Mouse (Mus musculus): ENCODE measurements around the gene Rpl19. TPM values are rescaled to one million over a fixed set of nuclear protein-coding genes. Genes with fewer than 3 reads are reported as not detected.

Rpl19 gene
- 1,192 and 1,195 TPM in 2 replicates for polyA plus RNA-seq (2016; fragmentation: Nextera tagmentation; extraction: Ambion mirVana)

- WGBS: under 1% methylated on average over 69 of the region's 69 CpGs
- Histone ChIP-seq H3K27me3 (ENCODE audit: poor library complexity, severe bottlenecking) (peaks cover 2% of the 10 kb centered on the region), H3K4me1 (peaks cover 42% of the 10 kb centered on the region), H3K36me3 (replicated peaks) (peaks cover 37% of the 10 kb centered on the region), H3K4me3 (peak within 1 kb of the TSS; percentile 100), H3K27ac (peak within 1 kb of the TSS; percentile 99), H3K9me3 (no peaks in the 10 kb centered on the region)
- peak; percentile 93 for DNase-seq (ENCODE audit: extremely low spot score, low spot score)
Measured at GRCm38 (mm10) chr11:98026570-98027296, at the start of gene Rpl19. TSS of gene Rpl19 (plus strand) at chr11:98026710.

DNA sequence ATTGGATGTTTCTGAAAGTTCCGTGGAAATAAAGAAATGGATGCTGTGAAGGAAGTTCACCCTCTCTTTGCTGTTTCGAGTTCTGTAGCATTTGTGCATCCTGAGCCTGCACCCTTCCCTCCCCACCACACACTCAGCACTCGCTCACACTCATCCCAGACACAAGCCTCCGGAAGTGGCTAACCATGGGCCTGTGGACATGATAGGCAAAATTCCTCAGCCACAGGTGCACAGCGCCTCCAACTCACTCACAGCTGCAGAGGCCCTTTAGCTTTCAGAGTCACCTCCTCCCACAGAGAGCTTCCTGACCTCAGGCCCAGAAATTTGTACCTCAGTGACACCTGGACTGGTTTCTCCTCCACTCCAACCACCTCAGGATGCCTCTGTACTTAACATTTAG is 48.7 kb upstream of the Rpl19 start:
- DNase-seq (ENCODE audit: extremely low spot score, low spot score): no peak
- WGBS: 83% methylated on average over 5 of the region's 5 CpGs
- Histone ChIP-seq H3K9me3 (no peaks in the 10 kb centered on the region), H3K4me3 (no peak overlapping the region), H3K27me3 (ENCODE audit: poor library complexity, severe bottlenecking) (peaks cover 16% of the 10 kb centered on the region; the same call in 1 of the 2 replicates), H3K27ac (no peak overlapping the region), H3K36me3 (replicated peaks) (no peaks in the 10 kb centered on the region), H3K4me1 (peaks cover 28% of the 10 kb centered on the region)

GRCm38 (mm10) chr11:97978392-97978791 is 48.1 kb upstream of the Rpl19 start:
- H3K27ac ChIP-seq: no peak overlapping the region
- WGBS: 90% methylated on average over 13 of the region's 13 CpGs
- no peaks in the 10 kb centered on the region for H3K9me3 ChIP-seq
- peaks cover 28% of the 10 kb centered on the region for H3K4me1 ChIP-seq
- H3K36me3 ChIP-seq (replicated peaks): no peaks in the 10 kb centered on the region
- DNase-seq (ENCODE audit: extremely low spot score, low spot score): no peak
- H3K4me3 ChIP-seq: no peak overlapping the region
- peaks cover 22% of the 10 kb centered on the region for H3K27me3 ChIP-seq (ENCODE audit: poor library complexity, severe bottlenecking)

GRCm38 (mm10) chr11:97979824-97980495 is 46.5 kb upstream of the Rpl19 start:
- 73% methylated on average over 10 of the region's 10 CpGs for WGBS
- Histone ChIP-seq H3K27me3 (ENCODE audit: poor library complexity, severe bottlenecking) (peaks cover 37% of the 10 kb centered on the region), H3K9me3 (no peaks in the 10 kb centered on the region), H3K4me1 (peaks cover 25% of the 10 kb centered on the region), H3K4me3 (no peak overlapping the region), H3K27ac (0 out of 2 replicates have a peak overlapping the region, but pooled peaks have one; percentile 48), H3K36me3 (replicated peaks) (no peaks in the 10 kb centered on the region)
- DNase-seq (ENCODE audit: extremely low spot score, low spot score): no peak

DNA sequence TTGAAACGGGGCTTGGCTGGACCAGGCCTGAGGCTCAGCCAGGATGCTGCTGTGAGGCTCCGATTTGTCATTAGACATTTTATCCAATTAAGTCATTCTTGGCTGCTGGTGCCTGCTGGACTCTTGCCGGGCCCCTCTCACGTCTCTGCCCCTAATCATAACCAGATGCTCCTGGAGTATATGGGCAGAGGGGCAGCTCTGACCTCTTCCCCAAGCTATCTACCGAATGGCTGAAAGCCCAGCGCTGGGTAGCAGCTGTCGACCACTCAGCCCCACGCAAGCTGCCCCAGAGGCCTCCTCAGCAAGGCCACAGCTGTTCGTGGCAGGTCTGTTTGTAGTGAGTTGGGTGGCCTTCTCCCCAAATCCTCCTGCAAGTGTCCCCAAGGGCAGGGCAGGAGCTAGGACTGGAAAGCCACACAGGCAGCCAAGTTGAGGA is 46.0 kb upstream of the Rpl19 start:
- peaks cover 19% of the 10 kb centered on the region for H3K4me1 ChIP-seq
- no peak for DNase-seq (ENCODE audit: extremely low spot score, low spot score)
- H3K27ac ChIP-seq: peak overlapping the region; percentile 48
- no peak overlapping the region for H3K4me3 ChIP-seq
- H3K36me3 ChIP-seq (replicated peaks): no peaks in the 10 kb centered on the region
- H3K27me3 ChIP-seq (ENCODE audit: poor library complexity, severe bottlenecking): peaks cover 43% of the 10 kb centered on the region
- 72% methylated on average over 9 of the region's 9 CpGs for WGBS
- no peaks in the 10 kb centered on the region for H3K9me3 ChIP-seq

DNA sequence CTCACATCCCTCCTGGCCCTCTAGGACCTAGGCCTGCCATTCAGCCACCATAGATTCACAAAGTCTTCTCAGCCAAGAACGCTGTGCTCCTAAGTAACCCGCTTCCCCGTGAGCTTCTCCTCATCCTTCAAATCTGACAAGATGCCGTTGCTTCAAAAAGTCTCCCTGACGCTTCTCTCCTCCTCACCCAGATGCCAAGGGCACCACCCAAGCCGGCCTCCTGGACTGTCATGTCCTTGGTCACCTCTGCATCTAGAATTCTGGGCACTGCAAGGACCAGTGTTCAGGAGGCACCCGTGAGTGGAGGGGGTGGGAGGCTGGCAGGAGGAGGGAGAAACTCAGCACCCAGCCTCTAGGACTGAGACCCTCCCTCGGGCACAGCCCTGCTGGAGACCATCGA is 43.8 kb upstream of the Rpl19 start:
- DNase-seq (ENCODE audit: extremely low spot score, low spot score): no peak
- peaks cover 34% of the 10 kb centered on the region for H3K4me1 ChIP-seq
- H3K27ac ChIP-seq: no peak overlapping the region
- H3K9me3 ChIP-seq: no peaks in the 10 kb centered on the region
- 92% methylated on average over 9 of the region's 9 CpGs for WGBS
- no peaks in the 10 kb centered on the region for H3K36me3 ChIP-seq (replicated peaks)
- no peak overlapping the region for H3K4me3 ChIP-seq
- H3K27me3 ChIP-seq (ENCODE audit: poor library complexity, severe bottlenecking): peaks cover 62% of the 10 kb centered on the region

DNA sequence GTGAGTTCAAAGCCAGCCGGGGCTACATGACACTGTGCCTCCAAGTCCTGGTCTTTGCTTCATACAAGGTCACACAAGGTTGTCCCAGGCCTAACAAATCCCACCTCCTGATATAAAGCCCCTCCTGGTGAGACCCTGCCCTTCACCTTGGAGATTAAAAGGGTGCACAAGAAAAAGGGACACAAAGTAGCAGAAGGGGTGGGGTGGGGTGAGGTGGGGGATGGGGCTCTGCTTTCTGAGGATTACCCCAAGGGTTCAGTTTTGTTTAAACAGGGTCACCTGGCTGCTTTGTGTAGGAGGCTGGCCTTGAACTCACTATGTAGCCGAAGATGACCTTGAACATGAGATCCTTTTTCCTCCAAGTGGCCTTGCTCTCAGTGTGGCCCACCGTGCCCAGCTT is 43.0 kb upstream of the Rpl19 start:
- Histone ChIP-seq H3K27me3 (ENCODE audit: poor library complexity, severe bottlenecking) (peaks cover 62% of the 10 kb centered on the region), H3K9me3 (no peaks in the 10 kb centered on the region), H3K27ac (no peak overlapping the region), H3K36me3 (replicated peaks) (no peaks in the 10 kb centered on the region), H3K4me1 (peaks cover 34% of the 10 kb centered on the region), H3K4me3 (no peak overlapping the region)
- WGBS: 86% methylated on average over 3 of the region's 3 CpGs
- DNase-seq (ENCODE audit: extremely low spot score, low spot score): no peak

- DNase-seq (ENCODE audit: extremely low spot score, low spot score): no peak
- Histone ChIP-seq H3K4me3 (no peak overlapping the region), H3K9me3 (no peaks in the 10 kb centered on the region), H3K36me3 (replicated peaks) (no peaks in the 10 kb centered on the region), H3K4me1 (peaks cover 34% of the 10 kb centered on the region), H3K27ac (no peak overlapping the region), H3K27me3 (ENCODE audit: poor library complexity, severe bottlenecking) (peaks cover 62% of the 10 kb centered on the region)
- WGBS: 86% methylated on average over 1 of the region's 1 CpGs
Measured at GRCm38 (mm10) chr11:97983983-97984382, 42.5 kb upstream of the Rpl19 start.

- H3K4me3 ChIP-seq: peak within 1 kb of the TSS; percentile 87
- WGBS: 3% methylated on average over 72 of the region's 74 CpGs
- H3K27me3 ChIP-seq (ENCODE audit: poor library complexity, severe bottlenecking): peaks cover 71% of the 10 kb centered on the region
- peak within 1 kb of the TSS; percentile 54 for H3K27ac ChIP-seq
- peak; percentile 25 for DNase-seq (ENCODE audit: extremely low spot score, low spot score)
- H3K9me3 ChIP-seq: no peaks in the 10 kb centered on the region
- H3K36me3 ChIP-seq (replicated peaks): no peaks in the 10 kb centered on the region
- peaks cover 39% of the 10 kb centered on the region for H3K4me1 ChIP-seq
Measured at GRCm38 (mm10) chr11:97985727-97986677, 40.5 kb upstream of the Rpl19 start, which contains the start of gene Plxdc1. TSS of gene Plxdc1 (minus strand) at chr11:97986444.

DNA sequence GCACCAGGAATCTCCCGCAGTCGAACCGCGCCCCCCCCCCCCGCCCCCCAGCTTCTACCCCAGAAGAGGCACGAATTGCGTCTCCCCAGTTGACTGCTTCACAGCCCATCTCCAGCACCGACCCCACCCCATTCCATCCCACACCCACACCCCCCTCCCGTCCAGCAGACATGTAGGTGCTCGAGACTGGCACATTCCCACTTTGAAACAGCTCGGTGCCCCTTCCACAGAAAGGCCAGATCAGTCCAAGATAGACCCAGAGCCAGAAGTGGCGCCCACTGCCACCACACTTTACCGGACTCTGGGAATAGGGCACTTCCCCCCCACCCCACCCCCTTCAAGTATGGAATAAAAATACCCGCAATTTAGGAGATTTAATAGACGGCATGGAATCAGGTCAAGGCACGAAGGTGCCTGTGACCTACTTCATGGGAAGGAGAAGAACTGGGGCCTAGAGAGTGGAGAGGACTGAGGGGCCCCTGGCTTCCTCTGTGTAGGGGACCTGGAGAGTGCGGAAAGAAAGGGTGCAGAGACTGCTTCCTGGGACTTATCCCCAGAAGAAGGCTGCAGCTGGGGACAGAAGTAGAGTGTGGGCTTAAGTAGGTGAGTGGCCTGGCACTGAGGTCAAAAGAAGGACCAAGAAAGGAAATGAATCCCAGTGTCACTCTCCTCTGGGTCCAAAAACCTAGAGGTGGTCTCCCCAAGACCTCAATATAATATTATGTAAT is 39.6 kb upstream of the Rpl19 start:
- Histone ChIP-seq H3K27me3 (ENCODE audit: poor library complexity, severe bottlenecking) (peaks cover 67% of the 10 kb centered on the region), H3K4me1 (peaks cover 34% of the 10 kb centered on the region), H3K36me3 (replicated peaks) (no peaks in the 10 kb centered on the region), H3K27ac (no peak overlapping the region), H3K9me3 (no peaks in the 10 kb centered on the region), H3K4me3 (peak overlapping the region; percentile 87)
- WGBS: 30% methylated on average over 13 of the region's 17 CpGs
- DNase-seq (ENCODE audit: extremely low spot score, low spot score): no peak

GRCm38 (mm10) chr11:97987551-97988526 is 38.7 kb upstream of the Rpl19 start:
- peak; percentile 94 for DNase-seq (ENCODE audit: extremely low spot score, low spot score)
- peaks cover 70% of the 10 kb centered on the region for H3K27me3 ChIP-seq (ENCODE audit: poor library complexity, severe bottlenecking)
- H3K27ac ChIP-seq: peak overlapping the region; percentile 89
- no peaks in the 10 kb centered on the region for H3K36me3 ChIP-seq (replicated peaks)
- H3K9me3 ChIP-seq: no peaks in the 10 kb centered on the region
- WGBS: under 1% methylated on average over 42 of the region's 42 CpGs
- peak overlapping the region; percentile 87 for H3K4me3 ChIP-seq
- peaks cover 34% of the 10 kb centered on the region for H3K4me1 ChIP-seq
